Mouse (Mus musculus): ENCODE measurements around the gene Lbr. TPM values are rescaled to one million over a fixed set of nuclear protein-coding genes. Genes with fewer than 3 reads are reported as not detected.
"Not testable (repeated sequence)": the region's sequence is repeated elsewhere in the genome, so short reads cannot be mapped to it uniquely, and the experiment has no call there.

Lbr gene
- polyA plus RNA-seq, 1 experiment from 2014 or later = 30.5 TPM

GRCm38 (mm10) chr1:181811481-181812223 is 31.2 kb downstream of the Lbr start:
- Histone ChIP-seq H3K36me3 (replicated peaks; ENCODE audit: control insufficient read depth, insufficient read depth) (peaks cover 23% of the 10 kb centered on the region), H3K4me3 (replicated peaks; ENCODE audit: low read length) (no peak overlapping the region), H3K4me2 (replicated peaks) (no peak overlapping the region), H3K27me3 (ENCODE audit: control insufficient read depth, insufficient read depth, low read length) (no peaks in the 10 kb centered on the region), H3K9ac (no peak overlapping the region), H3K4me1 (replicated peaks; ENCODE audit: control insufficient read depth, insufficient read depth, low read length) (no peaks in the 10 kb centered on the region), H3K9me3 (ENCODE audit: control insufficient read depth, low read length) (no peaks in the 10 kb centered on the region), H3K27ac (no peak overlapping the region)
- DNase-seq (ENCODE audit: low spot score) = no peak
- no peak for ATAC-seq (ENCODE audit: low FRiP score)
- WGBS = 88% methylated on average over 18 of the region's 18 CpGs

GRCm38 (mm10) chr1:181800667-181801066 is 42.2 kb downstream of the Lbr start:
- H3K9ac ChIP-seq = no peak overlapping the region
- H3K4me1 ChIP-seq (replicated peaks; ENCODE audit: control insufficient read depth, insufficient read depth, low read length) = no peaks in the 10 kb centered on the region
- DNase-seq (ENCODE audit: low spot score) (no peak), ATAC-seq (ENCODE audit: low FRiP score) (no peak)
- no peaks in the 10 kb centered on the region for H3K9me3 ChIP-seq (ENCODE audit: control insufficient read depth, low read length)
- no peaks in the 10 kb centered on the region for H3K27me3 ChIP-seq (ENCODE audit: control insufficient read depth, insufficient read depth, low read length)
- no peak overlapping the region for H3K4me3 ChIP-seq (replicated peaks; ENCODE audit: low read length)
- H3K4me2 ChIP-seq (replicated peaks) = no peak overlapping the region
- H3K36me3 ChIP-seq (replicated peaks; ENCODE audit: control insufficient read depth, insufficient read depth) = no peaks in the 10 kb centered on the region
- H3K27ac ChIP-seq = no peak overlapping the region
- WGBS = 81% methylated on average over 4 of the region's 4 CpGs

- no peak for DNase-seq (ENCODE audit: low spot score)
- no peaks in the 10 kb centered on the region for H3K36me3 ChIP-seq (replicated peaks; ENCODE audit: control insufficient read depth, insufficient read depth)
- H3K4me3 ChIP-seq (replicated peaks; ENCODE audit: low read length) = no peak overlapping the region
- H3K4me1 ChIP-seq (replicated peaks; ENCODE audit: control insufficient read depth, insufficient read depth, low read length) = no peaks in the 10 kb centered on the region
- no peak for ATAC-seq (ENCODE audit: low FRiP score)
- no peak overlapping the region for H3K27ac ChIP-seq
- H3K9ac ChIP-seq = no peak overlapping the region
- no peaks in the 10 kb centered on the region for H3K9me3 ChIP-seq (ENCODE audit: control insufficient read depth, low read length)
- no peaks in the 10 kb centered on the region for H3K27me3 ChIP-seq (ENCODE audit: control insufficient read depth, insufficient read depth, low read length)
- WGBS = 87% methylated on average over 3 of the region's 3 CpGs
- no peak overlapping the region for H3K4me2 ChIP-seq (replicated peaks)
These were observed 42.9 kb downstream of the Lbr start for GRCm38 (mm10) chr1:181799911-181800310.

GRCm38 (mm10) chr1:181793541-181793940 is 49.3 kb downstream of the Lbr start:
- H3K4me3 ChIP-seq (replicated peaks; ENCODE audit: low read length) = no peak overlapping the region
- H3K27me3 ChIP-seq (ENCODE audit: control insufficient read depth, insufficient read depth, low read length) = no peaks in the 10 kb centered on the region
- H3K36me3 ChIP-seq (replicated peaks; ENCODE audit: control insufficient read depth, insufficient read depth) = no peaks in the 10 kb centered on the region
- H3K4me2 ChIP-seq (replicated peaks) = no peak overlapping the region
- ATAC-seq (ENCODE audit: low FRiP score) (no peak), DNase-seq (ENCODE audit: low spot score) (peak; percentile 44)
- H3K27ac ChIP-seq = no peak overlapping the region
- H3K4me1 ChIP-seq (replicated peaks; ENCODE audit: control insufficient read depth, insufficient read depth, low read length) = no peaks in the 10 kb centered on the region; the same call in 1 of the 2 replicates
- WGBS = 52% methylated on average over 2 of the region's 2 CpGs
- no peaks in the 10 kb centered on the region for H3K9me3 ChIP-seq (ENCODE audit: control insufficient read depth, low read length)
- H3K9ac ChIP-seq = no peak overlapping the region

GRCm38 (mm10) chr1:181789952-181790351 is 52.9 kb downstream of the Lbr start:
- no peak for DNase-seq (ENCODE audit: low spot score)

GRCm38 (mm10) chr1:181782600-181782999 is 60.2 kb downstream of the Lbr start:
- not testable (repeated sequence) for H3K36me3 ChIP-seq (replicated peaks; ENCODE audit: control insufficient read depth, insufficient read depth); H3K4me2 ChIP-seq (replicated peaks); DNase-seq (ENCODE audit: low spot score); H3K9ac ChIP-seq; H3K27ac ChIP-seq; H3K27me3 ChIP-seq (ENCODE audit: control insufficient read depth, insufficient read depth, low read length); H3K4me3 ChIP-seq (replicated peaks; ENCODE audit: low read length); H3K9me3 ChIP-seq (ENCODE audit: control insufficient read depth, low read length); ATAC-seq (ENCODE audit: low FRiP score); H3K4me1 ChIP-seq (replicated peaks; ENCODE audit: control insufficient read depth, insufficient read depth, low read length)
- 94% methylated on average over 11 of the region's 11 CpGs for WGBS

More at GRCm38 (mm10) chr1:181789952-181790351, 52.9 kb downstream of the Lbr start:
- WGBS = 48% methylated on average over 6 of the region's 6 CpGs
- no peak overlapping the region for H3K4me2 ChIP-seq (replicated peaks)
- no peaks in the 10 kb centered on the region for H3K9me3 ChIP-seq (ENCODE audit: control insufficient read depth, low read length)
- ATAC-seq (ENCODE audit: low FRiP score) = no peak
- no peak overlapping the region for H3K9ac ChIP-seq
- no peak overlapping the region for H3K27ac ChIP-seq
- no peaks in the 10 kb centered on the region for H3K36me3 ChIP-seq (replicated peaks; ENCODE audit: control insufficient read depth, insufficient read depth)
- H3K4me3 ChIP-seq (replicated peaks; ENCODE audit: low read length) = no peak overlapping the region
- H3K27me3 ChIP-seq (ENCODE audit: control insufficient read depth, insufficient read depth, low read length) = no peaks in the 10 kb centered on the region
- no peaks in the 10 kb centered on the region; the same call in 1 of the 2 replicates for H3K4me1 ChIP-seq (replicated peaks; ENCODE audit: control insufficient read depth, insufficient read depth, low read length)

GRCm38 (mm10) chr1:181776541-181776940 is 66.3 kb downstream of the Lbr start:
- Histone ChIP-seq H3K27me3 (ENCODE audit: control insufficient read depth, insufficient read depth, low read length) (no peaks in the 10 kb centered on the region), H3K4me2 (replicated peaks) (no peak overlapping the region), H3K9me3 (ENCODE audit: control insufficient read depth, low read length) (no peaks in the 10 kb centered on the region), H3K9ac (no peak overlapping the region), H3K27ac (no peak overlapping the region), H3K4me1 (replicated peaks; ENCODE audit: control insufficient read depth, insufficient read depth, low read length) (no peaks in the 10 kb centered on the region), H3K36me3 (replicated peaks; ENCODE audit: control insufficient read depth, insufficient read depth) (no peaks in the 10 kb centered on the region), H3K4me3 (replicated peaks; ENCODE audit: low read length) (no peak overlapping the region)
- WGBS = 65% methylated on average over 1 of the region's 1 CpGs
- ATAC-seq (ENCODE audit: low FRiP score) = no peak
- DNase-seq (ENCODE audit: low spot score) = no peak

- H3K36me3 ChIP-seq (replicated peaks; ENCODE audit: control insufficient read depth, insufficient read depth) = no peaks in the 10 kb centered on the region
- no peak overlapping the region for H3K4me3 ChIP-seq (replicated peaks; ENCODE audit: low read length)
- no peaks in the 10 kb centered on the region for H3K9me3 ChIP-seq (ENCODE audit: control insufficient read depth, low read length)
- H3K9ac ChIP-seq = no peak overlapping the region
- ATAC-seq (ENCODE audit: low FRiP score) = no peak
- WGBS = 94% methylated on average over 3 of the region's 3 CpGs
- no peaks in the 10 kb centered on the region for H3K27me3 ChIP-seq (ENCODE audit: control insufficient read depth, insufficient read depth, low read length)
- DNase-seq (ENCODE audit: low spot score) = no peak
- no peaks in the 10 kb centered on the region for H3K4me1 ChIP-seq (replicated peaks; ENCODE audit: control insufficient read depth, insufficient read depth, low read length)
- H3K4me2 ChIP-seq (replicated peaks) = no peak overlapping the region
- H3K27ac ChIP-seq = no peak overlapping the region
These were observed 71.0 kb downstream of the Lbr start for GRCm38 (mm10) chr1:181771871-181772270.

GRCm38 (mm10) chr1:181769392-181769791 is 73.5 kb downstream of the Lbr start:
- no peak overlapping the region for H3K4me2 ChIP-seq (replicated peaks)
- DNase-seq (ENCODE audit: low spot score) (no peak), ATAC-seq (ENCODE audit: low FRiP score) (no peak)
- H3K4me1 ChIP-seq (replicated peaks; ENCODE audit: control insufficient read depth, insufficient read depth, low read length) = no peaks in the 10 kb centered on the region
- no peaks in the 10 kb centered on the region for H3K36me3 ChIP-seq (replicated peaks; ENCODE audit: control insufficient read depth, insufficient read depth)
- H3K4me3 ChIP-seq (replicated peaks; ENCODE audit: low read length) = no peak overlapping the region
- H3K27me3 ChIP-seq (ENCODE audit: control insufficient read depth, insufficient read depth, low read length) = no peaks in the 10 kb centered on the region
- H3K9me3 ChIP-seq (ENCODE audit: control insufficient read depth, low read length) = no peaks in the 10 kb centered on the region
- no peak overlapping the region for H3K27ac ChIP-seq
- whole genome bisulfite sequencing = 61% methylated on average over 14 of the region's 14 CpGs
- H3K9ac ChIP-seq = no peak overlapping the region
